Comparison of ENCODE assay signal across 17 mouse cellular contexts in the genomic region with DNA sequence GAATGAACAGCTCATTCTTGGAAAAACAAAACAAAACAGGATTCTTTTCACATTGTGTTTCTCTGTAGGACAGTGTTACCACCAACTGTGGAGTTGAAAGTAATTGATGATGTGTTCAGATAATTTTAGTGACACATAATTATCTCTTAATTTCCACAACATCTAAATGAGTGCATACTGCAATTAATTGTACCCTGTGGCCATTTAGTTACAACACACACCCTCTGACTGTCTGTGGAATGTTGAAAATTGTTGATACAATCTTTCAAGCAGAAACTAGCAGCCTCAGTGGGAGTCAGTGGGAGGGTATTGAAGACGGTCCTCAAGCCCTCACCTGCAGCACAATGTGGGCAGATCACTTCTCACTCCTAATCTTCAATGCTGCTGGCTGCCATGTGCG.
"Had no signal": no experiment of that assay in that cellular context is flagged by ENCODE, and none has a peak within 500 bp of the region (broad histone marks: within the 10 kb centered on the region; RNA-seq: fewer than 3 reads in every experiment).

No protein-coding gene starts in this region.

- H3K27ac ChIP-seq: kidney, postnatal 0 days; layer of hippocampus, adult 2 months; limb, embryonic 10.5 days; limb, embryonic 13.5 days; liver, embryonic 13.5 days; midbrain, embryonic 12.5 days; midbrain, embryonic 15.5 days; neural tube, embryonic 15.5 days had no signal

- DNase-seq: kidney, adult 18-20 months; kidney, postnatal 25 days; layer of hippocampus, adult 9-11 months; liver, embryonic 13.5 days; lung, adult 2 months; lung, postnatal 14 days; lung, postnatal 4 days; thymus, adult 18-20 months; thymus, postnatal 36 days had no signal

- H3K9me3 ChIP-seq: limb, embryonic 10.5 days; limb, embryonic 13.5 days; liver, embryonic 13.5 days; midbrain, embryonic 12.5 days; midbrain, embryonic 15.5 days; neural tube, embryonic 15.5 days had no signal

- H3K9ac ChIP-seq: limb, embryonic 13.5 days; liver, embryonic 13.5 days; midbrain, embryonic 12.5 days; midbrain, embryonic 15.5 days; neural tube, embryonic 15.5 days had no signal

- H3K4me2 ChIP-seq: limb, embryonic 13.5 days; liver, embryonic 13.5 days; midbrain, embryonic 12.5 days; midbrain, embryonic 15.5 days; neural tube, embryonic 15.5 days had no signal

- H3K4me1 ChIP-seq: limb, embryonic 10.5 days; limb, embryonic 13.5 days; liver, embryonic 13.5 days; midbrain, embryonic 12.5 days; midbrain, embryonic 15.5 days; neural tube, embryonic 15.5 days had no signal

- H3K27me3 ChIP-seq: limb, embryonic 13.5 days; liver, embryonic 13.5 days; midbrain, embryonic 12.5 days; midbrain, embryonic 15.5 days; neural tube, embryonic 15.5 days had no signal

- H3K4me3 ChIP-seq: layer of hippocampus, adult 2 months; limb, embryonic 10.5 days; limb, embryonic 13.5 days; liver, embryonic 13.5 days; midbrain, embryonic 12.5 days; midbrain, embryonic 15.5 days; myocyte; neural tube, embryonic 15.5 days had no signal

- H3K36me3 ChIP-seq: limb, embryonic 10.5 days; limb, embryonic 13.5 days; liver, embryonic 13.5 days; midbrain, embryonic 12.5 days; midbrain, embryonic 15.5 days; neural tube, embryonic 15.5 days had no signal

- ATAC-seq: midbrain, embryonic 15.5 days had no signal
